Mouse (Mus musculus) heart, embryonic 10.5 days (tissue): ENCODE measurements at regions not wholly inside any gene's neighbourhood (a gene's known extent, or its start where the extent isn't known, plus 50 kb on each side); places are given as distances from the start of the nearest gene placed in this dataset.

Source experiments
- DNase-seq: peaks from one replicate; pipeline ENCODE4 v3.0.0-alpha.2; 2017; ENCODE audit warnings: low spot score
- H3K27ac ChIP-seq: fragments of 300-500 bp; sonication (generic); 2 replicates; pipeline ENCODE4 v1.5.1; 2016; ENCODE audit warnings: mild to moderate bottlenecking
- H3K27me3 ChIP-seq: fragments of 300-500 bp; sonication (generic); 2 replicates; pipeline ENCODE4 v1.6.1; 2016; ENCODE audit warnings: mild to moderate bottlenecking; ENCODE audit not compliant: poor library complexity, insufficient read depth, severe bottlenecking
- H3K36me3 ChIP-seq: fragments of 300-500 bp; sonication (generic); 2 replicates; pipeline ENCODE4 v1.6.1; 2016; ENCODE audit warnings: mild to moderate bottlenecking, moderate library complexity
- H3K4me1 ChIP-seq: fragments of 300-500 bp; sonication (generic); 2 replicates; pipeline ENCODE4 v1.6.1; 2016; ENCODE audit warnings: mild to moderate bottlenecking
- H3K4me3 ChIP-seq: fragments of 300-500 bp; sonication (generic); 2 replicates; pipeline ENCODE4 v1.5.1; 2016; ENCODE audit warnings: mild to moderate bottlenecking, moderate library complexity
- H3K9me3 ChIP-seq: fragments of 300-500 bp; sonication (generic); 2 replicates; pipeline ENCODE4 v1.6.1; 2016; ENCODE audit warnings: mild to moderate bottlenecking, moderate library complexity
- WGBS: fragments of 180-500 bp; shearing (Covaris S2); methylation state at CpG from one replicate; pipeline ENCODE4 v1.1.7; 2016; 5-methylcytosine and 5-hydroxymethylcytosine counted together

DNA sequence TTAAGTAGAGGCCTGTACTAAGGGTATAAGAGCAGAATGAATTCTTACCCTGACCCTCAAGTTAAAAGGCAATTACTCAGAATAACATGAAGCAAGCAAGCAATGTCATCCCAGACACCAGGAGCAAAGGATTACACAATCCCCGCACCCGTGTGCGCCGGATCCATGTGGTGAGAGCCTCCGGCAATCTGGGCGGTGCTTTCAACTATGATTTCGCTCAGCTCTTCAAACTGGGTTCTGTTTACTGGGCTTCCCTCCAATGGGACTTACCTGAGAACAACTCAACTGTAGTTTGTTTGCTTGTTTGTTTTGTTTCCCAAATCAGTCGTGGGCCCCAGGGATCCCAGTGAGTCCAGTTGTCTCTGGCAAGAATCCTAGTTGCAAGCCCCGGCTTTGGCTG lies 133.8 kb upstream of the Man2a1 start:
- H3K4me1 ChIP-seq = peaks cover 7% of the 10 kb centered on the region; the same call in 1 of the 2 replicates
- H3K36me3 ChIP-seq = no peaks in the 10 kb centered on the region
- no peak overlapping the region for H3K27ac ChIP-seq
- 80% methylated on average over 9 of the region's 9 CpGs for WGBS
- no peak overlapping the region for H3K4me3 ChIP-seq
- no peaks in the 10 kb centered on the region for H3K9me3 ChIP-seq
- DNase-seq = no peak
- no peaks in the 10 kb centered on the region for H3K27me3 ChIP-seq

DNA sequence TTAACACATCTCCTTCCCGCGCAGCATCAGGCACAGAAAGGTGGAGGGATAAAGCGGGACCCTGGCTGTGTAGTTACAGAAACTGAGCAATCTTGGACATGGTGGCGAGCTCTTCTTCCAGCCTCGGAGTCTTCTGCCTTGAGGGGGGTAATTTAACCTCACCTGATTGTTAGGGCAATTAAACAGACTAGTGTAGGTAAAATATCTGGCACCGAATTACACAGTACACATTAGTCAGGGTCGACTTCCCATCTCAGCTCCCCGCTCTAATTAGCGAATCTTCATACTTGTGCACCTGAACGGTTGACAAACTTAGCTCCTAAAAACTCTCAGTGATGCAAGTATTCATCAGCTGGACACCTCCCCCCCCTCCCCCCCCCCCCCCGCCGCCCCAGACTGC lies 133.2 kb upstream of the Man2a1 start:
- Histone ChIP-seq H3K27me3 (no peaks in the 10 kb centered on the region), H3K9me3 (no peaks in the 10 kb centered on the region), H3K4me3 (no peak overlapping the region), H3K27ac (no peak overlapping the region), H3K36me3 (no peaks in the 10 kb centered on the region), H3K4me1 (peaks cover 7% of the 10 kb centered on the region; the same call in 1 of the 2 replicates)
- 70% methylated on average over 10 of the region's 12 CpGs for WGBS
- DNase-seq = no peak

DNA sequence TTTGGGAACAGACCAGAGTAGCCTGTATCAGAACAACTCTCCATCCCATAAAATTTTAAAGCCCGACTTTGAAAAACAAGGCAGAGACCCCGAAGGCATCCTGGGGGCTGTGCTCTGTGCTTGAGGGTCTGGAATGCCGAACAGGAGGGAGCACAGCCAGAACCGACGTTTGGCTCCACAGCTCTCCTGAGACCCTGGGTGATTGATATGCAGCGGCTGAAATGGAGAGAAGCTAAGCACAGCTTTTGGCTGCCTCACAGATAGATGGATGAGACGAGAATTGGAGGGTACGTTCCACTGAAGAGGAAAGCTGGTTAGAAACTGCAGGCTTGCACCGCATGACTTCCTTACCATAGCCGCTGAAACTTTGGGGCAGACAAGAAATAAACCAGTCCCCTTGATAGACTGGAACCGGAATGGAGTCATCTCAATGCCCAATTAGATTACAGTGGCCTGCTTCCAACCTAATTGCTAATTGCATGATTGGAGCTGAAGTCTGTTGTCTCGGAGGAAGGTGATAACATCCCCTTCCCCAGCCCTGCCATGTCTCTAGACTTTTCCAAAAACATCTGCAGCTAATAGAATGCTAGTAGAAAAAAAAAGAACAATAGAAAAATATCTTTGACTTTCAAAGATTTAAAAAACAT lies 130.7 kb upstream of the Man2a1 start:
- H3K9me3 ChIP-seq = no peaks in the 10 kb centered on the region
- H3K4me1 ChIP-seq = peaks cover 7% of the 10 kb centered on the region; the same call in 1 of the 2 replicates
- no peak overlapping the region for H3K27ac ChIP-seq
- no peak overlapping the region for H3K4me3 ChIP-seq
- no peaks in the 10 kb centered on the region for H3K27me3 ChIP-seq
- no peak for DNase-seq
- WGBS = 27% methylated on average over 12 of the region's 12 CpGs
- no peaks in the 10 kb centered on the region for H3K36me3 ChIP-seq

DNA sequence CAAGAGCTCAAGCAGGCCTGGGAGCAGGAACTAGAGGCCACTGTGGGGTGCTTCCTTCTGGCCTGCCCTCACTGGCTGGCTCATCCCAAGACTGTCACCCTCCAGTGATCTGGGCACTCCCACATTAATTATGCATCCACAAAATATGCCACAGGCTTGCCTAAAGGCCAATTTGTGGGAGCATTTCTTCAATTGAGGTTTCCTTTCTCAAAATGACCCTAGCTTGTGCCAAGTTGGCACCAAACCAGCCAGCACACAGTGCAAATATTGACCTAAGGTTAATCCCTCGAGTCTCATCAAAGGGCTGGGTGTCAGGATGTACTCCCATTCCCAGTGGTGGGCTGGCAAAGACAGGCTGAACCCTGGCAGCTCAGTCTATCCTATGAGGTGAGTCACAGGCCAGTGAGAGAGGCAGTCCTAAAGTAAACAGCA lies 119.9 kb upstream of the Man2a1 start:
- Histone ChIP-seq H3K27me3 (no peaks in the 10 kb centered on the region), H3K36me3 (no peaks in the 10 kb centered on the region), H3K27ac (no peak overlapping the region), H3K4me1 (no peaks in the 10 kb centered on the region), H3K4me3 (no peak overlapping the region), H3K9me3 (no peaks in the 10 kb centered on the region)
- whole genome bisulfite sequencing = 25% methylated on average over 1 of the region's 1 CpGs
- DNase-seq = no peak

DNA sequence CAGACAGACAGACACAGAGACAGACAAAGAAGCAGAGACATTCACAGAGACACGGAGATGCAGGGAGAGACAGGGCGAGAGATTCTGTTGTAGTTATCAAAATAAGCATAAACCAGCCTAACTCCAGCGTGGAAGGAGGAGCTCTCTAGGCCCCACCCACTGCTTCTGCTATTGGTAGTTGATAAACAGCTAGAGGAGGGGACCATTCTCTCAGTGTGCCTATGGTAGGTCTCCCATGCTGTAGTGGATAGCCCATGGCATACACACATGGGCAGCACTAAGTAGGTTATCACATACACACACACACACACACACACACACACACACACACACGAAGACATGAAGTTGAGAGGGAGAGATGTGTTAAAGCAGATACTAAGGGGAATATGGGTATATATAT lies 115.7 kb upstream of the Man2a1 start:
- no peak for DNase-seq
- Histone ChIP-seq H3K4me1 (no peaks in the 10 kb centered on the region), H3K9me3 (no peaks in the 10 kb centered on the region), H3K36me3 (no peaks in the 10 kb centered on the region), H3K27me3 (no peaks in the 10 kb centered on the region), H3K4me3 (no peak overlapping the region), H3K27ac (no peak overlapping the region)
- WGBS = 78% methylated on average over 4 of the region's 4 CpGs

DNA sequence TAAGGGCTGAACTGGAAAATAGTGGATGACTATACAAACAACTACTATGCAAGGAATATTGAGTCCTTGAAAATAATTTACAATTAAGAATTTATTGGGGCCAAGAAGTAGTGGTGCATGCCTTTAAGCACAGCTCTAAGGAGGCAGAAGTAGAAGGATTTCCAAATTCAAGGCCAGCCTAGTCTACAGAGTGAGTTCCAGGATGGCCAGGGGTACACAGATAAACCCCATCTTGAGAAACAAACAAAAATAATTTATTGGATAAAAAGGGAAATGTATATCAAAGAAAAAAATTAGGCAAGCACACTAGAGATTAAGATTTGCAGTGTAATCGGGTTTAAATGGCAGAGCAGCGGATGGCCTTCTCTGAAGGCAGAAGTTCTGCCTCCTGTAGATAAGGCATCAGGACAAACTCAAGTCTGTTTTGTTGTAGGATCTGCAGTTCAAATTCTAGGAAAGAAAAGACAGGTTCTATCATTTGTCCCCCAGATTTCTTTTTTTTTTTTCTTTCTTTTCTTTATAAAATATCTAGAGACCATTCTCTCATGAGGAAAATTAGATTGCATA lies 110.7 kb upstream of the Man2a1 start:
- no peaks in the 10 kb centered on the region for H3K27me3 ChIP-seq

DNA sequence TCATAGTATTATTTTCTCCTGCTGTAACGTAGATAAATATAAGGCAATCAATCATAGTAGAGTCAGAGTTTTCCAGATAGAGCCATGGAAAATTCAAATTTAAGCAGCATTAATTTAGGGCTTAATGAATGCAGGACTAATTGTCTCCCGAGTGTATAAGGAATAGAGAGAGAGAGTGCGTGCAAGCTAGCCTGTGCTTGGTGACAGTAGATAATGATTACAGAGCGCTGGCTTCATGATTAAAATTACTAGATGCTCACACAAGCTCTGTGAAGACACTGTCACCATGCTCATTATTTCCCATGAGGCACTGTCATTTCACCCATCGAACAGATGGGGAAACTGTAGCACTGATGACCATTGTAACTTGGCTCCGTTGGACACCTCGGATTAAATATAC lies 109.9 kb upstream of the Man2a1 start:
- no peaks in the 10 kb centered on the region for H3K27me3 ChIP-seq
- no peaks in the 10 kb centered on the region for H3K36me3 ChIP-seq
- WGBS = 88% methylated on average over 7 of the region's 7 CpGs
- H3K4me3 ChIP-seq = no peak overlapping the region
- peaks cover 4% of the 10 kb centered on the region; the same call in 1 of the 2 replicates for H3K4me1 ChIP-seq
- DNase-seq = no peak
- no peak overlapping the region for H3K27ac ChIP-seq
- no peaks in the 10 kb centered on the region for H3K9me3 ChIP-seq

More for the DNA sequence above, 110.7 kb upstream of the Man2a1 start:
- Histone ChIP-seq H3K4me3 (no peak overlapping the region), H3K9me3 (no peaks in the 10 kb centered on the region), H3K27ac (no peak overlapping the region), H3K4me1 (peaks cover 4% of the 10 kb centered on the region; the same call in 1 of the 2 replicates), H3K36me3 (no peaks in the 10 kb centered on the region)
- WGBS = 66% methylated on average over 2 of the region's 2 CpGs
- no peak for DNase-seq

DNA sequence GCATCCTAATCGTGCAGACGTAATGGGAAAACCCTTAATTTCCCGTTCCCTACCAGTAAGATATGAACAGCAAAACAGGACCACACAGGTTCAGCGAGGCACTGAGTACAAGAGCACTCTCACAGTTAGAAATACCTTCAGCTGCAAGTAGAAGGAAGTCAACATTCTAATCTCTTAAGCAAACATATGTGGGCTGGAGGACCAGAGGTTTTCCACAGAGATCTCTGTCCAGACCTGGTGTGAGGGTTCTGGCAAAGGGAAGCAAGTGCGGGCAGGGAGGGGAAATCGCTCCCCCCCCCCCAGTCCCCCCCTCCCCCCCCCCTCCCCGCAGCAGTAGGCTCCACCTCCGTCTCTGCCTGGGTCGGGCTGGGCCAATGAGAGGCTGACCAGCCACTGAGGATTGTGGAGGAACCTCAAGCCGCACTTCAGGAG lies 108.6 kb upstream of the Man2a1 start:
- Histone ChIP-seq H3K36me3 (no peaks in the 10 kb centered on the region), H3K27ac (no peak overlapping the region), H3K9me3 (no peaks in the 10 kb centered on the region), H3K4me3 (peak overlapping the region; percentile 8; the same call in 1 of the 2 replicates), H3K4me1 (peaks cover 4% of the 10 kb centered on the region; the same call in 1 of the 2 replicates), H3K27me3 (0 out of 2 replicates have a peak, but pooled peaks cover 7% of the 10 kb centered on the region)
- 28% methylated on average over 9 of the region's 10 CpGs for WGBS
- DNase-seq = peak; percentile 77

DNA sequence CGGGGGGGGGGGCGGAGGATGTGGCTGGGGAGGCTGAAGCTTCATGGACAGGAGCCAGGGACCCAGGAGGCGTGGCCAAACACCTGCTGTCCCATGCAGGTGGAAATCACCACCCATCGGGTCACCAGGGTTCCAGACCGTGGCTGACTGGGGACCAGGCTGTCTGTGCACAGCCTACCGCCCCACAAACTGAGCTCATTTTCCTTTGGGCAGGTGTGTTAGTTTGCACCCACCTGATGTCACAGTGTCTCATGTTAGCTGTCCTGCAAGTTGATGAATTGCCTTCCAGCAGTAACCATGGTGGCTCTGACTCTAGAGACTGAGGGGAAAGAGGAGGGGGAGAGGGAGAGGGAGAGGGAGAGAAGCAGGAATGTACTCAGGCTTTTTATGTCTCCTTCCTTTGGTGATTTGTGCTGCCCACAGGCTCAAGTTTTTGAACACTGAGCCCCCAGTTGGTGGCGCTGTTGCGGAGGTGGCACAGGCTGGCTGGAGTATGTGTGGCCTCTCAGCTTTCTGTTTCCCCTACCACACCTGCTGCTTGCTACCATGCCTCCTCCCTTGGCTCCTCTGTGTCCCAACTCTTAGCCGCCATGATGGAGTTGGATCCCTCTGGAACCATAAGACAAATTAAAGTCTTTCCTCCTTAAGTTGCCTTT lies 107.8 kb upstream of the Man2a1 start:
- WGBS = 34% methylated on average over 7 of the region's 9 CpGs
- no peak for DNase-seq
- H3K27ac ChIP-seq = peak overlapping the region; percentile 22; the same call in 1 of the 2 replicates

DNA sequence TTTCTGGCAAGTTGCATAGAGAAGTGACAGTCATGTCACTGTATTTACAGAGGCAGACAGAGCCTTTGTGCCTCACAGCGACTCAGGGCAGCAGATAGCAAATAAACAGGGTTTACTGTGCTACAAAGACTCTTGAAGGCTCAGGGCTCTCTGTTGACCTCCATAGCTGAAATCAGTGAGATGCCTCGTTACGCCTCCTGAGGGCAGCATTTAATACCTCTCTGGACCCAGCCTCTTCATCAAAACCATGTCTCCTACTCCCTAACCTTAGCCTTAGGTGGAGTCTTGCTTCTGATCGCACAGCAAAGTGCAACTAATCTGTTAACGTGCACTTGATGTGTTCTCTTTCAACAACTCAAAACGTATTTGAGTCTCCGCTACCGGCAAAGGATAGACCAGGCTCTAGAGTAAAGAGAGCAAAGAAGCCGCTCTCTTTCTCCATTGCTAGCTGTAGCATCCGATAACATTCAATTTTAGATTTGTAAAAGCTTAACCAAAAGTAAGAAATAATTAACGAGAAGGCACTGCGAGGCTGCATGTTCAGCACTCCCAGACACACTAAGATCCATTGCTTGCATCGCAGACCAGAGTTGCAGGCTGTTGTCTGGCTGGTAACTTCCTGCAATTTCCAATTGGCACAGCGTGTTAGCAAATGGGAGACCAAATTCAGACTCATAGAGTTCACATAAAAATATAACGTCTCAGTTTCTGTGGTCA lies 101.1 kb upstream of the Man2a1 start:
- no peak overlapping the region for H3K27ac ChIP-seq
- H3K4me3 ChIP-seq = no peak overlapping the region

More for the DNA sequence above, 107.8 kb upstream of the Man2a1 start:
- H3K4me3 ChIP-seq = no peak overlapping the region
- H3K9me3 ChIP-seq = no peaks in the 10 kb centered on the region
- 0 out of 2 replicates have a peak, but pooled peaks cover 10% of the 10 kb centered on the region for H3K27me3 ChIP-seq
- peaks cover 4% of the 10 kb centered on the region; the same call in 1 of the 2 replicates for H3K4me1 ChIP-seq
- no peaks in the 10 kb centered on the region for H3K36me3 ChIP-seq

DNA sequence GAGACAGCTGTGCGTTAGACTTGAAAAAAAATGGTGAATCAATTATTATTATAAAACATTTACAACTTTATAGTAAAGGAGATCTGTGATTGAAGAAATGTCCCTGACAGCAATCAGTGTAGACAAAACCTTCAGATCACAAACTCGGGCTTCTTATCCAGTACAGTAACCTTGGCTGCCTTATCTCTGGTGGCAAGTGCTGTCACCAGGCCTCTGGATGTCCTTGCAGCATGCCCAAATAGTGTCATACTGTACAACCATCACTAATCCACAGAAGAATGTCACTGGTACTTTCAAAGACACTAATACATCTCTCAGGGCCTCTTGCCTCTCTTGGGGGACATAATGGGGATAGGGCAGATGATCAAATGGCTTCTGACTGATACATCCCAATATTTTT lies 98.2 kb upstream of the Man2a1 start:
- DNase-seq = no peak
- Histone ChIP-seq H3K4me1 (no peaks in the 10 kb centered on the region), H3K9me3 (no peaks in the 10 kb centered on the region), H3K27me3 (0 out of 2 replicates have a peak, but pooled peaks cover 4% of the 10 kb centered on the region), H3K36me3 (no peaks in the 10 kb centered on the region), H3K4me3 (no peak overlapping the region), H3K27ac (no peak overlapping the region)
- WGBS = 56% methylated on average over 2 of the region's 2 CpGs

More for the DNA sequence above, 101.1 kb upstream of the Man2a1 start:
- 54% methylated on average over 15 of the region's 15 CpGs for WGBS
- H3K27me3 ChIP-seq = 0 out of 2 replicates have a peak, but pooled peaks cover 11% of the 10 kb centered on the region
- H3K9me3 ChIP-seq = no peaks in the 10 kb centered on the region
- no peaks in the 10 kb centered on the region for H3K4me1 ChIP-seq
- no peak for DNase-seq
- no peaks in the 10 kb centered on the region for H3K36me3 ChIP-seq

DNA sequence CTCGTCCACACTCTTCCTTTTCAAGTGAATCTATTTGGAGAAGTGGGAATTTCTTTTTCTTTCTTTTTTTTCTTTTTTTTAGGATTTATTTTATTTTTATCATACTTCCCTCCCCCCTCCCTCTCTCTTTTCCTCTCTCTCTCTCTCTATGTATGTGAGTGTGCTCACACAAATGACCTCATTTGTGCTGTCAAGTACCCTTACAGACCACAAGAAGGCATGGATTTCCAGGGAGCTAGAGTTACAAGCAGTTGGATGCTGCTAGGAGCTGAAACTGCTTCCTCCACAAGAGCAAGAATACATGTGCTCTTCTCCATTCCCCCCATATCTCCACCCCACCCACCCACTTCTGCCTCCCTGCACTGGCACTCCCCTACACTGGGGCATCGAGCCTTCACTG lies 94.6 kb upstream of the Man2a1 start:
- no peaks in the 10 kb centered on the region for H3K27me3 ChIP-seq
- H3K36me3 ChIP-seq = no peaks in the 10 kb centered on the region
- no peak overlapping the region for H3K4me3 ChIP-seq
- 73% methylated on average over 2 of the region's 2 CpGs for WGBS
- H3K4me1 ChIP-seq = no peaks in the 10 kb centered on the region
- DNase-seq = no peak
- no peaks in the 10 kb centered on the region for H3K9me3 ChIP-seq
- H3K27ac ChIP-seq = no peak overlapping the region
